Mouse (Mus musculus): ENCODE results near the gene Scrt2.
A peak's percentile ranks its signal among the peaks of the same experiment; 100 is the strongest.

Gene Scrt2

GRCm38 (mm10) chr2:152142571-152142970, 61.2 kb downstream of the Scrt2 start:
- DNase-seq (ENCODE audit: low read depth, low spot score), result no peak

- peak; percentile 56 for DNase-seq (ENCODE audit: low read depth, low spot score)
Measured at GRCm38 (mm10) chr2:152143279-152144157, 62.2 kb downstream of the Scrt2 start, which contains the start of gene Tcf15. Tcf15 (plus strand) TSS chr2:152143561.

DNA sequence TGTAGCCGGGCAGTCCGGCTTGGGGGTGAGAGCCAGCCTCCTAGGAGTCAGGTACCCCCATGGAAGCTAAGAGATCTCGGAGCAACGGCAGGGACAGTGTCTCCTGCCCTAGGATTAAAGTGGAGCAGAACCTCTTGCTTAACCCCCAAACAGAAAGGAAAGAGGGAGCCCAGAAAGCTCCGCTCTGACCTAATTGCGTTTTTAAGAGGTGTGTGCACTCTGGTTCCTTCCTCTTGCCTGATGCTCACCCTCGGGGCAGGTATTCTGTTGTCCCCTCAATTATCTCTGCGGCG, 62.8 kb downstream of the Scrt2 start:
- DNase-seq (ENCODE audit: low read depth, low spot score), result no peak

DNA sequence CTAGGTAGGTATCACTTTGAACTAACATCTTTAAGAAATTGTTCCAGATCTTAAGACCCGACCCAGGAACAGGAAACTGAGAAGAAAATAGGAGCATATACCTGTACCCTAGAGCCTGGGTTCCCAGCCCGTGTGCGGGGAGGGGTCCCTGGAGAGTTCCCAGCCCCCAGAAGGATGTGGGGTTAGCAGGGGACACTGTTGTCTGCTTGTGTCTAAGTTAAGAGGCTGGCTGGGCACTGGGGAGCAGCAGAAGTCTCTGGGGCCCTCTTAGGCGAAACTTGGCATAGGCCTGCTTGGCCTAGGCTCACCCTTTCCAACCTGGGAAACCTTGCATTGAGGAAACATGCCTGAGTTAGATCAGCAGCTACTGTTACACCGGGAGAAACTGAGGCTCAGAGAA, 63.2 kb downstream of the Scrt2 start:
- DNase-seq (ENCODE audit: low read depth, low spot score), result no peak
